8 mouse cellular contexts compared by ENCODE assay signal in the genomic region with DNA sequence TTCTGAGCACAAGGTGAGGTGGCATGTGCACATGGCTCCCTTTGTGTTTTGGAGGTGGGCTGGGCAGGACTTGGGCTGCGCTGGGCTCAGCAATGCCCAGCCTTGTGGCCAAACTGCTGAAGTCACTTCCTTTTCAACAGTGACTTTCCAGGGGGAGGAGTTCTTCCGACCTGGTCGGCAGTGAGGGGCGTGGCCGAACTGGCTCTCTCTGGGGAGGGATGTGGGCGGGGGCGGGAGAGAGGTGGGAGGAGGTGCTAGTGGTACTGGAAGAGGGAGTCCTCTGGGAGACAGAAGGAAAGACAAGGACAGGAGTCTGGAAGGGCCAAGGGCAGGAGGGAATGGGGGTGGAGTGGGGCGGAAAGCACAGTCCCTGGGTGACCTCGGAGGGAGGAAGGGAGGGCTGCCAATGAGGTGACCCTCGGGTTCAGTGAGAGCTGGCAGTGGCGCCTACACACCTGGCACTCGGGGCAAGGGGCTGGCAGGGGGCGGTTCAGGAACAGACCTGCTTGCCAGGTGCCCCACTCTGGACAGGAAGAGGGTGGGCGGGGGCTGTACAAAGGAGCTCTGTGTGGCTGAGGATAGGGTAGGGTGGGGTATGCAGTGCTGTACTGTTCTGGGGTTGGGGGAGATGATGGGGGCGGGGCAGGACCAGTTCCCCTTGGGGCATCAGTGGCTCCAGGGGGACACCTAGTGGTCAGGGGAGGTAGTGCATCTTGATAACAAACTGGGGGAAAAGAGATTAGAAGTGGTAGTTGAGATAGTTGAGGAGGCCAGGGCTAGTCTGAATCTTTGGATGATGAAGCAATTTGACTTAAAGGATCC. TPM values are rescaled to one million over a fixed set of nuclear protein-coding genes. Genes with fewer than 3 reads are reported as not detected.
DNase-seq lines count a peak whose midpoint lies in the region; ATAC-seq and TF ChIP-seq lines count a peak whose summit lies in the region.

No protein-coding gene starts in this region.

- WGBS in embryonic facial prominence, embryonic 11.5 days: 3% methylated on average over 15 of the region's 15 CpGs
- 4% methylated on average over 15 of the region's 15 CpGs for WGBS in liver, embryonic 12.5 days (ENCODE audit: insufficient replicate concordance)

- no peaks in the 10 kb centered on the region for H3K9me3 ChIP-seq in embryonic facial prominence, embryonic 11.5 days (replicated peaks; ENCODE audit: control insufficient read depth, low read length)
- no peaks in the 10 kb centered on the region for H3K9me3 ChIP-seq in liver, embryonic 12.5 days (replicated peaks)

- H3K4me3 ChIP-seq in C2C12 (ENCODE audit: insufficient read depth, poor library complexity, severe bottlenecking) (peak overlapping the region; percentile 14), myocyte (peak overlapping the region; percentile 16)
- H3K4me3 ChIP-seq in embryonic facial prominence, embryonic 11.5 days (ENCODE audit: low read depth, low read length): no peak overlapping the region
- H3K4me3 ChIP-seq in liver, embryonic 12.5 days: peak overlapping the region; percentile 43

- peak; percentile 90 for DNase-seq in adrenal gland, adult 8-10 months
- DNase-seq in embryonic facial prominence, embryonic 11.5 days (ENCODE audit: low spot score): peak; percentile 83
- DNase-seq in heart, adult 18-20 months: peak; percentile 92 to 93
- DNase-seq in kidney, adult 11 months: peak; percentile 97
- DNase-seq in testis, postnatal 10 days (ENCODE audit: low spot score): peak; percentile 88

- peaks cover 10% of the 10 kb centered on the region for H3K79me3 ChIP-seq in C2C12 (ENCODE audit: low read depth)

- H3K9ac ChIP-seq in embryonic facial prominence, embryonic 11.5 days (replicated peaks; ENCODE audit: low read length): no peak overlapping the region
- peak overlapping the region; percentile 53 for H3K9ac ChIP-seq in liver, embryonic 12.5 days

- peak; percentile 73 for TF ChIP-seq POLR2A in myocyte (IDR thresholded peaks at IDR 0.05; ENCODE audit: insufficient read length, low read depth)

- peak; percentile 42 for TF ChIP-seq CTCF in C2C12 (IDR thresholded peaks at IDR 0.05; ENCODE audit: control insufficient read depth, insufficient read depth, insufficient read length)

- H3K4me1 ChIP-seq in embryonic facial prominence, embryonic 11.5 days (ENCODE audit: control insufficient read depth, insufficient read depth, low read length): peaks cover 30% of the 10 kb centered on the region
- H3K4me1 ChIP-seq in liver, embryonic 12.5 days: peaks cover 86% of the 10 kb centered on the region

- H3K27me3 ChIP-seq in C2C12 (ENCODE audit: control insufficient read depth, insufficient read depth, insufficient read length) (no peaks in the 10 kb centered on the region), myocyte (ENCODE audit: control insufficient read depth, insufficient read depth, insufficient read length) (no peaks in the 10 kb centered on the region)
- H3K27me3 ChIP-seq in embryonic facial prominence, embryonic 11.5 days (ENCODE audit: control insufficient read depth, insufficient read depth, low read length): no peaks in the 10 kb centered on the region
- H3K27me3 ChIP-seq in liver, embryonic 12.5 days (replicated peaks): no peaks in the 10 kb centered on the region

- H3K4me2 ChIP-seq in embryonic facial prominence, embryonic 11.5 days (ENCODE audit: low read depth, low read length): peak overlapping the region; percentile 29
- peak overlapping the region; percentile 81 for H3K4me2 ChIP-seq in liver, embryonic 12.5 days
- peak overlapping the region; percentile 94 for H3K4me2 ChIP-seq in myocyte (ENCODE audit: low read depth)

- H3K79me2 ChIP-seq in C2C12 (ENCODE audit: control insufficient read depth, insufficient read depth): peaks cover 58% of the 10 kb centered on the region
- H3K79me2 ChIP-seq in myocyte (ENCODE audit: control insufficient read depth, insufficient read depth): peaks cover 49% of the 10 kb centered on the region

- peak overlapping the region; percentile 65; the same call in 1 of the 2 replicates for H3K27ac ChIP-seq in embryonic facial prominence, embryonic 11.5 days (replicated peaks; ENCODE audit: low read depth, low read length)
- H3K27ac ChIP-seq in liver, embryonic 12.5 days: peak overlapping the region; percentile 95

- H3ac ChIP-seq in C2C12 (ENCODE audit: control insufficient read depth, insufficient read length, low read depth) (peak overlapping the region; percentile 61), myocyte (ENCODE audit: control insufficient read depth, insufficient read length) (no peak overlapping the region)

- peaks cover 26% of the 10 kb centered on the region for H3K36me3 ChIP-seq in C2C12 (ENCODE audit: control insufficient read depth, insufficient read depth)
- peaks cover 2% of the 10 kb centered on the region; the same call in 1 of the 2 replicates for H3K36me3 ChIP-seq in embryonic facial prominence, embryonic 11.5 days (replicated peaks; ENCODE audit: control insufficient read depth, insufficient read depth, low read depth, low read length)
- H3K36me3 ChIP-seq in liver, embryonic 12.5 days: peaks cover 18% of the 10 kb centered on the region
- H3K36me3 ChIP-seq in myocyte (ENCODE audit: control insufficient read depth, insufficient read depth): peaks cover 14% of the 10 kb centered on the region

- peak; percentile 79 for ATAC-seq in embryonic facial prominence, embryonic 11.5 days (replicated peaks; ENCODE audit: insufficient number of reproducible peaks, low FRiP score, low TSS enrichment, low read depth)
- ATAC-seq in liver, embryonic 12.5 days: peak; percentile 40

TF ChIP-seq in C2C12, 6 proteins besides CTCF, POLR2A, EP300 and RAD21:
- no peak for TF ChIP-seq MYOD1 (IDR thresholded peaks at IDR 0.05; ENCODE audit: control insufficient read depth, insufficient read length, low read depth)
- no peak for TF ChIP-seq MYOG (IDR thresholded peaks at IDR 0.05; ENCODE audit: control insufficient read depth, extremely low read depth, insufficient read length)
- no peak for TF ChIP-seq FOSL1 (IDR thresholded peaks at IDR 0.05; ENCODE audit: insufficient read depth, low read length, poor library complexity, severe bottlenecking)
- no peak for TF ChIP-seq MAX (IDR thresholded peaks at IDR 0.05)
- no peak for TF ChIP-seq USF1 (IDR thresholded peaks at IDR 0.05; ENCODE audit: low read depth)
- TF ChIP-seq CEBPB (IDR thresholded peaks at IDR 0.05; ENCODE audit: low read depth): no peak

TF ChIP-seq in myocyte, 11 proteins besides CTCF, POLR2A, EP300 and RAD21:
- TF ChIP-seq MAX (IDR thresholded peaks at IDR 0.05; ENCODE audit: low read depth) (no peak), USF1 (IDR thresholded peaks at IDR 0.05; ENCODE audit: low read depth) (no peak), E2F4 (IDR thresholded peaks at IDR 0.05; ENCODE audit: insufficient read depth) (no peak), SRF (IDR thresholded peaks at IDR 0.05; ENCODE audit: control insufficient read depth, insufficient read length, low read depth) (no peak), TCF3 (IDR thresholded peaks at IDR 0.05; ENCODE audit: insufficient read length, low read depth) (no peak), REST (IDR thresholded peaks at IDR 0.05; ENCODE audit: insufficient read depth, insufficient read length) (no peak), TCF12 (IDR thresholded peaks at IDR 0.05; ENCODE audit: insufficient read depth, poor library complexity, severe bottlenecking) (no peak), MYOD1 (IDR thresholded peaks at IDR 0.05; ENCODE audit: control insufficient read depth in 1 of 3, insufficient read length in 2 of 3, low read depth in 2 of 3) (no peak), POLR2AphosphoS2 (IDR thresholded peaks at IDR 0.05; ENCODE audit: insufficient read length, low read depth) (peak; percentile 44), MYOG (IDR thresholded peaks at IDR 0.05; ENCODE audit: control insufficient read depth in 1 of 3, insufficient read depth in 1 of 3, insufficient read length in 2 of 3, low read depth in 2 of 3) (peak in 1 of 3 experiments; percentile 36), CEBPB (IDR thresholded peaks at IDR 0.05; ENCODE audit: insufficient read depth, poor library complexity, severe bottlenecking) (no peak)

RNA-seq across cellular contexts. Expression of a gene that starts 45.2 kb away (rescaled TPM):
- polyA plus RNA-seq in C2C12 (2012; fragmentation: generic; extraction: Trizol) (27.9 TPM), myocyte (2012; fragmentation: generic; extraction: Trizol) (58.2 TPM)
- total RNA-seq in adrenal gland, adult 8-10 months (2022): 100 to 1,000 TPM in 1 of 4 experiments, 10 to 100 TPM in 3; 72.0 to 109 (median 82.9) TPM
- 6.6 and 7.7 TPM in 2 replicates for polyA plus RNA-seq in embryonic facial prominence, embryonic 11.5 days (2014; fragmentation: Nextera tagmentation; extraction: Ambion mirVana)
- 10 to 100 TPM; 36.3 to 38.5 TPM for total RNA-seq in heart, adult 18-20 months (2021)
- polyA plus RNA-seq in liver, embryonic 12.5 days (2016; fragmentation: Nextera tagmentation; extraction: Ambion mirVana): 2.9 and 3.2 TPM in 2 replicates

Comparison
In these comparisons a context has a peak if more than half of its experiments do, and no peak if none do; other contexts are left out.
1. H3K4me2 ChIP-seq: peak in every context shown above with its lines; median percentile 94 in myocyte; 81 in liver, embryonic 12.5 days; 29 in embryonic facial prominence, embryonic 11.5 days.